Mouse (Mus musculus): Measurements from ENCODE around the gene Popdc2. TPM values are rescaled to one million over a fixed set of nuclear protein-coding genes. Genes with fewer than 3 reads are reported as not detected.
"Not testable (repeated sequence)": the region's sequence is repeated elsewhere in the genome, so short reads cannot be mapped to it uniquely, and the experiment has no call there.

Gene Popdc2
- polyA plus RNA-seq (2015; fragmentation: Nextera tagmentation; extraction: Ambion mirVana) = 327 and 350 TPM in 2 replicates

- H3K27me3 ChIP-seq = no peaks in the 10 kb centered on the region
- peak; percentile 90 for ATAC-seq (replicated peaks; ENCODE audit: insufficient number of reproducible peaks, insufficient read depth, low FRiP score, low read depth)
- peaks cover 31% of the 10 kb centered on the region for H3K4me1 ChIP-seq (replicated peaks)
- peak within 1 kb of the TSS; percentile 77 for H3K9ac ChIP-seq
- H3K36me3 ChIP-seq = 0 out of 2 replicates have a peak, but pooled peaks cover 1% of the 10 kb centered on the region
- 16% methylated on average over 10 of the region's 10 CpGs for WGBS
- H3K9me3 ChIP-seq (replicated peaks) = no peaks in the 10 kb centered on the region
- peak within 1 kb of the TSS; percentile 65 for H3K4me3 ChIP-seq
- peak within 1 kb of the TSS; percentile 60 for H3K4me2 ChIP-seq
- H3K27ac ChIP-seq = peak within 1 kb of the TSS; percentile 98
These were observed at the start of gene Popdc2 for GRCm38 (mm10) chr16:38361933-38362332. Gene Popdc2 (plus strand): TSS chr16:38362209.

DNA sequence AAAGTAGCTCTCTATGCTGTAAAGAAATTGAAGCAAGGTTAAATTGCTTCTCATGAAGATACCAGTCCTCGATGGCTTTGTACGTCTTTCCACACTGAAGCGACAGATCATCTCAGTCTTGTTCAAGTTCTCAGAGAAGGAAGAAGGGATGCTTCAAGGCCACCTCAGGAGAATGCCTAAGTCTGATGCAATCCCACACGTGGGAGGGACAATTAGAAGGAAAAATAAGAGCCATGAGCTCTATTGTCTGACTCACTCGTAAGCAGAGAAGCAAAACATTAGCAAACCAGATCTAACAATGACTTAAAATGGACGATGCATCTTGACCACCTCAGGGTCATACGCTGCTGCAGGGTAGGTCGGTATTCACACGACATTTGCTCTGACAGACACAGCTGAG is 43.5 kb upstream of the Popdc2 start:
- WGBS = 73% methylated on average over 9 of the region's 9 CpGs
- Histone ChIP-seq H3K27me3 (no peaks in the 10 kb centered on the region), H3K36me3 (no peaks in the 10 kb centered on the region), H3K9me3 (replicated peaks) (no peaks in the 10 kb centered on the region), H3K9ac (no peak overlapping the region), H3K27ac (no peak overlapping the region), H3K4me2 (no peak overlapping the region), H3K4me1 (replicated peaks) (0 out of 2 replicates have a peak, but pooled peaks cover 2% of the 10 kb centered on the region), H3K4me3 (no peak overlapping the region)
- ATAC-seq (replicated peaks; ENCODE audit: insufficient number of reproducible peaks, insufficient read depth, low FRiP score, low read depth) = no peak

- 0 out of 2 replicates have a peak, but pooled peaks cover 2% of the 10 kb centered on the region for H3K4me1 ChIP-seq (replicated peaks)
- no peak overlapping the region for H3K4me2 ChIP-seq
- no peaks in the 10 kb centered on the region for H3K9me3 ChIP-seq (replicated peaks)
- WGBS = 81% methylated on average over 4 of the region's 4 CpGs
- no peak for ATAC-seq (replicated peaks; ENCODE audit: insufficient number of reproducible peaks, insufficient read depth, low FRiP score, low read depth)
- H3K4me3 ChIP-seq = no peak overlapping the region
- H3K27me3 ChIP-seq = no peaks in the 10 kb centered on the region
- H3K36me3 ChIP-seq = no peaks in the 10 kb centered on the region
- H3K9ac ChIP-seq = no peak overlapping the region
- H3K27ac ChIP-seq = no peak overlapping the region
These were observed 42.9 kb upstream of the Popdc2 start for GRCm38 (mm10) chr16:38319087-38319486.

DNA sequence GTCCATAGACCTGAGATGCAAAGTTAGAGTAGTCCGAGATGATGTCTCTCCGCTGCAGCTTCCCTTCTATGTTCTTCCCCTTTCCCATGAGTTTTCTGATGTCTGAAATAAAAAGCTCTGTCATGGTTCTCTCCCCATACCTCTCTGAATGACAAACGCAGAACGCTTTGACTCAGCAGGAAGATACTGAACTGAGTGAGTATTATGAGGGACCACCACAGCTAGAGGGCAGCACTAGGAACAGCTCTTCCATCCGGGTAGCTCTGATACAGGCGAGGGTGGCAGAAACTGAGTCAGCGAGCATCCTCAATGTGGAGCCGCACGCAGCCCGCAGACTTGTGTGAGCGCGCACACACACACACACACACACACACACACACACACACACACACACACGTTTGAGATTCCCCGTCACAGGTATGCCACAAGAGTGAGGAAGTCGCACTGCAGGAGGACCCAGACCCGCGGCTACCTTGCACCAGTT is 40.5 kb upstream of the Popdc2 start:
- 0 out of 2 replicates have a peak, but pooled peaks cover 2% of the 10 kb centered on the region for H3K4me1 ChIP-seq (replicated peaks)
- H3K27ac ChIP-seq = no peak overlapping the region
- H3K4me3 ChIP-seq = no peak overlapping the region
- WGBS = 32% methylated on average over 17 of the region's 17 CpGs
- no peaks in the 10 kb centered on the region for H3K36me3 ChIP-seq
- H3K9me3 ChIP-seq (replicated peaks) = no peaks in the 10 kb centered on the region
- peak overlapping the region; percentile 45 for H3K4me2 ChIP-seq
- H3K27me3 ChIP-seq = no peaks in the 10 kb centered on the region
- no peak overlapping the region for H3K9ac ChIP-seq
- no peak for ATAC-seq (replicated peaks; ENCODE audit: insufficient number of reproducible peaks, insufficient read depth, low FRiP score, low read depth)

DNA sequence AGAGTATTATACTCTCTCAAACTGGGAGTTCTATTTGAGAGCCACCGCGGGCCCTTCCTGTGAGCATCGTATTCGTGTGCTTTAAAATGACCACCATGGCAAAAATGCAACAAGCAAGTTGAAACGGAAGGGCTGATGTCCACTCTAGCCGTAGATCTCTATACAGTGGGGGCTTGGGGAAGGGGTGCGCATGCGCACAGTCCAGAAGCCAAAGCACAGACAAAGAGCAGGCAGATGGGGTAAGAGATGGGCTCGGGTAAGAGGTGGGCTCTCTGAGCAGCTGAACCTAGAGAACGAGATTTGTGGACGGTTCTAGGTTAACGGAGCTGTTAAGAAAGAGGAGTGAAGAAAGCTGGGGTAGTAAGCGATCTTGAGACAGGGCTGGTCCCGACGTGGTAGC is 37.7 kb upstream of the Popdc2 start:
- no peaks in the 10 kb centered on the region for H3K9me3 ChIP-seq (replicated peaks)
- 0 out of 2 replicates have a peak, but pooled peaks cover 2% of the 10 kb centered on the region for H3K4me1 ChIP-seq (replicated peaks)
- H3K4me2 ChIP-seq = no peak overlapping the region
- no peak overlapping the region for H3K9ac ChIP-seq
- no peak overlapping the region for H3K4me3 ChIP-seq
- ATAC-seq (replicated peaks; ENCODE audit: insufficient number of reproducible peaks, insufficient read depth, low FRiP score, low read depth) = no peak
- H3K36me3 ChIP-seq = no peaks in the 10 kb centered on the region
- H3K27me3 ChIP-seq = no peaks in the 10 kb centered on the region
- no peak overlapping the region for H3K27ac ChIP-seq
- WGBS = 90% methylated on average over 15 of the region's 15 CpGs

- Histone ChIP-seq H3K9me3 (replicated peaks) (no peaks in the 10 kb centered on the region), H3K27me3 (no peaks in the 10 kb centered on the region), H3K9ac (no peak overlapping the region), H3K27ac (no peak overlapping the region), H3K4me3 (no peak overlapping the region), H3K4me2 (no peak overlapping the region), H3K36me3 (no peaks in the 10 kb centered on the region), H3K4me1 (replicated peaks) (no peaks in the 10 kb centered on the region)
- WGBS = 82% methylated on average over 11 of the region's 11 CpGs
- no peak for ATAC-seq (replicated peaks; ENCODE audit: insufficient number of reproducible peaks, insufficient read depth, low FRiP score, low read depth)
These were observed 35.1 kb upstream of the Popdc2 start for GRCm38 (mm10) chr16:38326778-38327397.

GRCm38 (mm10) chr16:38329340-38329739 is 32.7 kb upstream of the Popdc2 start:
- Histone ChIP-seq H3K4me1 (replicated peaks) (no peaks in the 10 kb centered on the region), H3K4me2 (no peak overlapping the region), H3K9ac (no peak overlapping the region), H3K36me3 (no peaks in the 10 kb centered on the region), H3K27ac (no peak overlapping the region), H3K27me3 (no peaks in the 10 kb centered on the region), H3K9me3 (replicated peaks) (no peaks in the 10 kb centered on the region), H3K4me3 (no peak overlapping the region)
- WGBS = 83% methylated on average over 3 of the region's 3 CpGs
- no peak for ATAC-seq (replicated peaks; ENCODE audit: insufficient number of reproducible peaks, insufficient read depth, low FRiP score, low read depth)

GRCm38 (mm10) chr16:38334431-38334830 is 27.6 kb upstream of the Popdc2 start:
- Histone ChIP-seq H3K4me3 (no peak overlapping the region), H3K4me1 (replicated peaks) (no peaks in the 10 kb centered on the region), H3K9ac (no peak overlapping the region), H3K27me3 (no peaks in the 10 kb centered on the region), H3K27ac (no peak overlapping the region), H3K36me3 (no peaks in the 10 kb centered on the region), H3K4me2 (no peak overlapping the region), H3K9me3 (replicated peaks) (no peaks in the 10 kb centered on the region)
- no peak for ATAC-seq (replicated peaks; ENCODE audit: insufficient number of reproducible peaks, insufficient read depth, low FRiP score, low read depth)
- WGBS = 46% methylated on average over 6 of the region's 6 CpGs

DNA sequence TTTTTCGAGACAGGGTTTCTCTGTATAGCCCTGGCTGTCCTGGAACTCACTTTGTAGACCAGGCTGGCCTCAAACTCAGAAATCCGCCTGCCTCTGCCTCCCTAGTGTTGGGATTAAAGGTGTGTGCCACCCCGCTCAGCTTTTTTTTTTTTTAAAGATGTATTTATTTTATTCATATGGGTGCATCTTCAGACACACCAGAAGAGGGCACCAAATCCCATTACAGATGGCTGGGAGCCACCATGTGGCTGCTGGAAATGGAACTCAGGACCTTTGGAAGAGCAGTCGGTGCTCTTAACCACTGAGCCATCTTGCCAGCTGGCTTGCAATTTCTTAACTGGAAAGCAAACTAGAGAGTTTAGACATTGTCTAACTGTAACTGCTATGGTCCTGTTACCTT is 23.9 kb upstream of the Popdc2 start:
- ATAC-seq (replicated peaks; ENCODE audit: insufficient number of reproducible peaks, insufficient read depth, low FRiP score, low read depth); H3K36me3 ChIP-seq; H3K9me3 ChIP-seq (replicated peaks); H3K27ac ChIP-seq; H3K4me2 ChIP-seq; H3K27me3 ChIP-seq; H3K9ac ChIP-seq; H3K4me3 ChIP-seq: not testable (repeated sequence)
- H3K4me1 ChIP-seq (replicated peaks) = peaks cover 12% of the 10 kb centered on the region
- 82% methylated on average over 4 of the region's 4 CpGs for WGBS

GRCm38 (mm10) chr16:38341396-38342324 is 20.3 kb upstream of the Popdc2 start, which contains the start of gene Maats1:
Gene Maats1 (minus strand): TSS chr16:38342143.
- Histone ChIP-seq H3K36me3 (no peaks in the 10 kb centered on the region), H3K27ac (0 out of 2 replicates have a peak within 1 kb of the TSS, but pooled peaks have one; percentile 4), H3K4me3 (peak within 1 kb of the TSS; percentile 41), H3K4me1 (replicated peaks) (peaks cover 21% of the 10 kb centered on the region), H3K4me2 (peak within 1 kb of the TSS; percentile 74), H3K9me3 (replicated peaks) (no peaks in the 10 kb centered on the region), H3K27me3 (no peaks in the 10 kb centered on the region), H3K9ac (peak within 1 kb of the TSS; percentile 54)
- peak; percentile 74; the same call in 1 of the 2 replicates for ATAC-seq (replicated peaks; ENCODE audit: insufficient number of reproducible peaks, insufficient read depth, low FRiP score, low read depth)
- 15% methylated on average over 30 of the region's 30 CpGs for WGBS

All from heart, embryonic 15.5 days (tissue).